Mouse (Mus musculus) E14TG2a.4 (cell line): ENCODE results near the gene Tgtp2.
"Not testable (repeated sequence)": the region's sequence is repeated elsewhere in the genome, so short reads cannot be mapped to it uniquely, and the experiment has no call there.

Experiments used
- H3K27me3 ChIP-seq: 2 replicates; pipeline ENCODE4 v1.6.1; 2014; ENCODE audit warnings: low read length, control low read depth; ENCODE audit not compliant: insufficient read depth
- H3K36me3 ChIP-seq: 2 replicates; pipeline ENCODE4 v1.6.1; 2014; ENCODE audit warnings: low read length, control low read depth; ENCODE audit not compliant: insufficient read depth
- H3K4me1 ChIP-seq: replicated peaks from 2 replicates; pipeline ENCODE4 v1.6.1; 2014; ENCODE audit warnings: low read depth, low read length, control low read depth
- H3K4me3 ChIP-seq: replicated peaks from 2 replicates; pipeline ENCODE4 v1.5.1; 2014; ENCODE audit warnings: mild to moderate bottlenecking, low read length
- H3K9me3 ChIP-seq: 2 replicates; pipeline ENCODE4 v1.6.1; 2014; ENCODE audit warnings: low read length, control low read depth
- CTCF ChIP-seq: conservative IDR thresholded peaks from 2 replicates; pipeline ENCODE4 v1.5.1; 2014; ENCODE audit warnings: low read length
- NANOG ChIP-seq: IDR thresholded peaks from 2 replicates; pipeline ENCODE4 v1.6.1; 2014; ENCODE audit warnings: borderline replicate concordance, low read length, mixed read lengths
- POU5F1 ChIP-seq: IDR thresholded peaks from 2 replicates; pipeline ENCODE4 v1.6.1; 2014; ENCODE audit warnings: low read length, borderline replicate concordance

The Tgtp2 gene

DNA sequence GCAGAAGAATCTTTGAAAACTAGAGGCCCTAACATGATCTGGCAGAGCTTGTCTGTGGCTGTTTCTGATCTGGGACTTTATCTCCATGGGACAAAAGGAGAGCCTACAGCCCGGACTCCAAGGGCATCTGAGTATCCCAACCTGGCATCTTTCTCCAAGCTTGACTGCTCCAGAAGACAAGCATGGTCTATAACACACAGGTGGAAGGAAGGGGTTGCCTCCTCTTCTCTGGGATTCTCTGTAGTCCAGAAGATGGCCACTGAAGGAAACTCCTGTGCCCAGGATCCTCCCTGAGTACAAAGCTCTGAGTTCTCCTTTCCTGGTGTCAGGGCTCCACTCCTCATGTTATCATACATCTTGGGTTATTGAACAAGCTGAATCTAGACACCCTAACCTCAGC, 16.6 kb upstream of the Tgtp2 start:
- TF ChIP-seq CTCF = no peak
- no peak for TF ChIP-seq NANOG
- no peak for TF ChIP-seq POU5F1

DNA sequence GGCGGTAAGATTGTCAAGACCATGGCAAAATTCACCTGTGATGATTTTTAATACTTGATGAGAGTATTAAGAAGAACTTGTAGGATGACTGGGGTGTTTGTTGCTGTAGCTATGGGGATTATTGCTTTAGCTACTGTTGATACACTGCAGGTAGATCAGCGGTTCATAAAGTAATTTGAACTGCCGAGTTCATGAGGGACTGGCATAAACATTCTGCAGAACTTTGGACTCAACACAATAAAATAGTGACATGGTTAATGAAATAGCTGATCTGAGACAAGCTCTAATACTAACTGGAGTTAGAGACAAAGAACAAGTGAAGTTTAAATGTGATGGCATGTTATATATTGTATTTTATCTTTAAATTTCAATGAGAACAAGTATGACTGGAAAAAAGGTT, 14.7 kb upstream of the Tgtp2 start:
- no peaks in the 10 kb centered on the region for H3K9me3 ChIP-seq
- H3K36me3 ChIP-seq = no peaks in the 10 kb centered on the region
- H3K4me3 ChIP-seq = no peak overlapping the region
- no peaks in the 10 kb centered on the region for H3K4me1 ChIP-seq
- no peak for TF ChIP-seq POU5F1
- TF ChIP-seq CTCF = no peak
- TF ChIP-seq NANOG = no peak
- no peaks in the 10 kb centered on the region for H3K27me3 ChIP-seq

More for the DNA sequence above, 16.6 kb upstream of the Tgtp2 start:
- Histone ChIP-seq H3K4me1 (no peaks in the 10 kb centered on the region), H3K9me3 (no peaks in the 10 kb centered on the region), H3K27me3 (no peaks in the 10 kb centered on the region), H3K4me3 (no peak overlapping the region), H3K36me3 (no peaks in the 10 kb centered on the region)

DNA sequence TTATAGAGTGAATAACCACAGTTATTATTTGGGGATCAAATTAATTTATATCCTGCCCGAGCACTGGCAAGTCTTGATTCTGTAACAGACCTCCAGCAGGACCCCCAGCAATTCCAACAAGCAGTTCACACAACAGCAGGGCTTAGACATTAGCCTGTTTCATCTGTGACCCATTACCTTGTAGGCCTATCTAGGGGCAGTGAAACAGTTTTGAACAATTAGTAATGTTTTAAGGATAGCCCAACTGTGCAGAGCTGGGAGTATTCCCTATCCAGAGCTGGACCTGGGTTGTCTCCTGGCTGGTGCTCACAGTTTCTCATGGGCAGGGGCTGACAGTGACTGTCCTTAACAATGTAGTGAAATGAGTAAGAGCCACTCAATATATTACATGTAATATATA, 13.0 kb upstream of the Tgtp2 start:
- H3K4me1 ChIP-seq = no peaks in the 10 kb centered on the region
- TF ChIP-seq NANOG = no peak
- H3K4me3 ChIP-seq = no peak overlapping the region
- H3K9me3 ChIP-seq = no peaks in the 10 kb centered on the region
- H3K36me3 ChIP-seq = no peaks in the 10 kb centered on the region
- H3K27me3 ChIP-seq = no peaks in the 10 kb centered on the region

DNA sequence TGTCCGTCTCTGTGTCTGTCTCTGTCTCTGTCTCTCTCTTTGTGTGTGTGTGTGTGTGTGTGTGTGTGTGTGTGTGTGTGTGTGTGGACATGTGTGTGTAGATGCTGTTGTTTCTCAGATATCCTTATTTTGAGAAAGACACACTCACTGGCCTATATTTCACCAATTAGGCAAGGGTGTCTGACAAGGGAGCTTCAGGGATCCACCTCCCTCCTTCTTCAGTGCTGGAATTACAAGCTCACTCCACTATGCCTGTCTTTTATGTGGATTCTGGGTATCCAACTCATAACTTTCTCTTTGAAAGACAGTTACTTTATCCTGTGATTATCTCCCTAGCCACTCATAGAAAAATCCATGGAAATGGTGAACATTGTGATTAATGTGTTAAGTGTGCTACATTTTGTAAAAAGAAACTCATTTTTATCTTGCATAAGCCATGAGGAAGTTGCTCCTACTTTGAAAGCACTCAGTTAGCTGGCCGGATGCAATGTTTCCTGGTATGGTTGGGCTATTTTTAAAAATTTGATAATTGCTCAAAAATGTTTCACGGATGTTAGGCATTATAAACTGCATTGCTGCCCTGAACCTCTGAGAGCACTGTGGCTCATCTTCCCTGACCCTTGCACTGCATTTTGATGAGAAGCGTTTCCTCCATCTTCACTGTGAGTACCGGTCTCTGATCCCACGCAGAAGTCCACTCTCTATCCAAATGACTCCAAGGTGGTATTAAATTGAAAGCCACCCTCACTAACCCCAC, 12.2 kb upstream of the Tgtp2 start, which contains the start of gene Ifi47:
TSS of gene Ifi47 (plus strand) at position 587 of the 757 bp plus-strand sequence.
- H3K36me3 ChIP-seq, H3K4me1 ChIP-seq, H3K27me3 ChIP-seq, H3K9me3 ChIP-seq, H3K4me3 ChIP-seq: not testable (repeated sequence)

DNA sequence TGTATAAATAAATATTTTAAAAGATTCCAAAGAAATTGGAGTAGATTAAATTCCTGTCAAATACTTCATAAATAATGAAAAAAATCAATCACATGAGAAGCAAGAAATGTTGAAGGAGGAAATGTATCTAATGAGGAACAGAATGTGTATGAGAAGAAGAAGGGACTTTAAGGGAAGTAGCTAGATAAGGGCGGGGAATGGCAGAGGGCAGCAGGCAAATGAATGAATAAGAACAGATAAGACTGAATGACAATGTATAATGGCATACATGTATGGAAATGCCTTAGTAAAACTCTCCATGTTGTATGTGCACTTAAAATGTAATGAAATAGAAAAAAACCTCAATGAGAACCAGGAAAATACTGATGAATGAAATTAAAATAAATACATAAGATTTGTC, 4.4 kb upstream of the Tgtp2 start:
- Histone ChIP-seq H3K27me3 (no peaks in the 10 kb centered on the region), H3K4me1 (no peaks in the 10 kb centered on the region), H3K4me3 (no peak overlapping the region), H3K36me3 (no peaks in the 10 kb centered on the region), H3K9me3 (no peaks in the 10 kb centered on the region)
- no peak for TF ChIP-seq NANOG
- TF ChIP-seq POU5F1 = no peak
- no peak for TF ChIP-seq CTCF

DNA sequence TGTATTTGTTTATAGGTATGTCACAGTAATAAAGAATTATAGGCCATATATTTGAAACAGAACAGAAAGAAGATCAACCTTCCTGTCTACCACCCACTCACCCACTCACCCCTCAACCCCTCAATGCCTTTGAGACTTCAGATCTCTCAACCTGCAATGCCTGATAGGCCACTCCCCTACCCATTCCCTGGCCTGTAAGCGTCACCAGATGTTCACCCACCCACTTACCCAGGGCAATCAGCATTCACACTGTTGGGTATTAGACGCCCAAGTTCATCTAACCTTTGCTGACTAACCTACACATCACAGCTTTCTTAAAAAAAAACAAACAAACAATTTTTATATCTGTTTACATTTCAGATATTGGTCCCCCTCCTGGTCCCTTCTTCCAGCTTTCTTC, 2.1 kb downstream of the Tgtp2 start:
- not testable (repeated sequence) for H3K27me3 ChIP-seq, H3K36me3 ChIP-seq, H3K9me3 ChIP-seq, H3K4me1 ChIP-seq, H3K4me3 ChIP-seq

DNA sequence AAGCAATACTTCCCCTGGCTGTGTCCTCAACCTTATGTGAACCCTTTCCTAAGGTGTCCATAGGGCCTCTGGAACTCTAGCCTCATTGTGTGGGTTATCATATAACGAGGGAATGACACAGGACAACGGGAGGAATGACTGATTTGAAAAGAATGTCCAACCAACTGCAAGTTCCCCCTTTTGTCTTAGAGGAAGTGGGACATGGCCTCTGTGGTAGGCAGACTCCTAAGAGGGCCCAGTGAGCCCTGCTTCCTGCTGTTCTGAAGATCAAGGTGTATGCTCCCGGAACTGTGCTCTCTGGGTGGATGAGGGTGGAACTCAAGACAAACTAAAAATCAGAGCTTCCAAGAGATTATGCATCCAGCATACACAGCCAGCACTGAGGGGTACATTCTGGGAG, 3.9 kb downstream of the Tgtp2 start:
- not testable (repeated sequence) for H3K36me3 ChIP-seq, H3K27me3 ChIP-seq, H3K4me1 ChIP-seq, H3K4me3 ChIP-seq, H3K9me3 ChIP-seq

DNA sequence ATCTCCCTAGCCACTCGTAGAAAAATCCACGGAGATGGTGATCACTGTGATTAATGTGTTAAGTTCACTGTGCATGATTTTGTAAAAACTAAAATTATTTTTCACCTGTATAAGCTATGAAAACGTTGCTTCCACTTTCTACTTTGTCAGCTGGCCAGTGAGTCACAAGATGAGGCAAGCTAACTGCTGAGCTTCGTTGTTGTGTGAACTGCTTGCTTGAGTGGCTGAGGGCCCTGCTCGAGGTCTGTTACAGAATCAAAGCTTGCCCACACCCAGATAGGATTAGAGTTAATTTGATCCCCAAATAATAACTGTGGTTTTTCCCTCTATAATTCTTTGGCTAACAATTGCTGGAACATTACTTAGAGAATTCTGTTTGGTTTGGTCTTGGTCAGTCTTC, 12.1 kb downstream of the Tgtp2 start:
- H3K4me3 ChIP-seq, H3K9me3 ChIP-seq, H3K36me3 ChIP-seq, H3K27me3 ChIP-seq, H3K4me1 ChIP-seq: not testable (repeated sequence)

DNA sequence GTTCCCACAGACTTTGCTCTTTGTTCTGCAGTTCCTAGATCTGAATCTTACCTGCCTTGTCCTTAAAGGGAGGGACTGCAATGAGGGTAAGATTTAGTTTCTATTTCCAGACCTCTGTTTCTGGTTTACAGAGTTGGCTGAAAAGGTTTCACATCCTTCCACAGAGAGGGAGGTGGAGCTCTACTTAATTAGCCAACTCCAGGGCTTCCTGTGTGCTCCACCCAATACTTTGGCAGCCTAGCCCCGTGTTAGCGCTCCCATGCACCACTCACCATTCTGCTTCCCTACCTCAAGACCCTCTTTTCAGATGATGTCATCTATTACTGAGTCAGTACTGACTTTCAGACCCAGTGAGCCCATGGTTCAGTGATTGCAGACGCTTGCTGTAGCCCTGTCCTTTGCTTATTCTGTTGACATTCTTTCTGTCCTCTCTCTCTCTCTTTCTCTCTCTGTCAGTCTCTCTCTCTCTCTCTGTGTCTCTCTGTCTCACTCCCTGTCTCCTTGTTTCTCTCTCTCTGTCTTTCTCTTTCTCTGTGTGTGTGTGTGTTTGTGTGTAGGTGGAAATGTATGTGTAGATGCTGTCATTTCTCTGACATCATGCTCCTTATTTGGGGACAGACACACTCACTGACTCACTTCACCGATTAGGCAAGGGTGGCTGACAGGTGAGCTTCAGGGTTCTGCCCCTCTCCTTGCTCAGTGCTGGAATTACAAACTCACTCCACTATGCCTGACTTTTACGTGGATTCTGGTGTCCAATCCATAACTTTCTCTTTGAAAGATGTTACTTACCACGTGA, 12.7 kb downstream of the Tgtp2 start, which contains the start of gene 9930111J21Rik2:
TSS of gene 9930111J21Rik2 (minus strand) at position 150 of the 799 bp plus-strand sequence.
- not testable (repeated sequence) for H3K9me3 ChIP-seq, H3K36me3 ChIP-seq, H3K4me3 ChIP-seq, H3K4me1 ChIP-seq, H3K27me3 ChIP-seq

DNA sequence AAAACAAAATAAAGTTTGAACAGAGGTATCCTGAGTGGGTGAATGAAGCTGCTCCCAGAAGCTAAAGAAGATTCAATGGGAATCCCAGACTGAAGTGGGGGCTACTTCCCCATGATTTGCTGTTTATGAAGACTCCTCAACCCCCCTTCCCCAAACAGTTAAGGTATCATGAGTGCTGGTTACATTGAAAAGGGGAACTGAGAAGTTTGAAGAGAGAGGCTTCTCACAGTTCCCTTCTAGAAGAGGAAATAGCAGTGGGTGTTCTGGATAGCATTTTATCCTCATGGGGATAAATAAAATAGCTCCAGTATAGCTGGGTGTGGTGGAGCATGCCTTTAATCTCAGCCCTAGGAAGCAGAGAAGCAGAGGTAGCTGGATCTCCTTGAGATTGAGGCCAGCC, 13.9 kb downstream of the Tgtp2 start:
- not testable (repeated sequence) for H3K4me3 ChIP-seq, H3K4me1 ChIP-seq, H3K27me3 ChIP-seq, H3K36me3 ChIP-seq, H3K9me3 ChIP-seq

DNA sequence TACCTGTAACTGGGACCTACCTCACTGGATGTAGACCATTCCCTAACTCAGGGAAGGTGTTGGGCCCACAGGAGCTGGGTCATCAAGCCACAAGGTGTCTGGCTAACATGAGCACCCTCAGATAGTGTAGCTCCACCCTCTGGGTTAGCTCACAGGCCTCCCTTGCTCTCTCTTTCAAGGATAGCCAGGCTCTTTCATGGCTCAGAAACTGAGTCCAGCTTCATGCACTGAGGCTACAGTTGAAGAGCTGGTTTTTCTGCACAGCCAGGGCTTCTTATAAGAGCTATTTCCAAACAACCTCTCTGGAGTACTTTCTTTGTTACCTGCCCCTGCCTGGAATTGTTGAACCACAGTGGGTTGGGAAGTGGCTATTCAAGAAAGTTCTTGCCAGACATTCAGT, 51.9 kb downstream of the Tgtp2 start:
- H3K27me3 ChIP-seq, H3K4me1 ChIP-seq, H3K36me3 ChIP-seq, H3K9me3 ChIP-seq, H3K4me3 ChIP-seq: not testable (repeated sequence)
